Mouse (Mus musculus) brain, adult 2 months (tissue): ENCODE results near the gene Alcam.

Source experiments
- DNase-seq: peaks from one replicate; pipeline ENCODE4 v3.0.0; 2011; ENCODE audit warnings: low read depth, low spot score

Alcam gene

GRCm38 (mm10) chr16:52453971-52454514 is at the start of gene Alcam:
Alcam (minus strand) TSS chr16:52454074.
- peak; percentile 76 for DNase-seq

- DNase-seq = no peak
These were observed 45.0 kb upstream of the Alcam start for GRCm38 (mm10) chr16:52498757-52499335.

- DNase-seq = no peak
These were observed 36.7 kb upstream of the Alcam start for GRCm38 (mm10) chr16:52490542-52490941.

DNA sequence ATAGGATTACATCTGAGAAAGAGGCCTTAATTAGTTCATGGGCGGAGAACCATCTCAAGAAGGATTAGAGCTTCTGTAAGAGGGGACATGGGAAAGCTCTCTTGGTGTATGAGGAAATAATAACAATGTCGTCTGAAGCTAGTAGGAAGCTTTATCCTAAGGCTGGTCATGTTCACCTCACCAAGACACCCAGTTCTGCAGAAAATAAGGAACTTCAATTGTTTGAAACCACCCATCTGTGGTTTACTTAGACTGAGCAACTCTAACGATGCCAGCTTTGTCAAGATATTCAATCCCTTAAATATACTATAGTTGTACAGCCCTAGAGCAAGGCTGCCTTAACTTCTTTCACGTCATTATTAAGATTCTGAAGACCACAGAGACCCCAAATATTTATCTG is 20.4 kb upstream of the Alcam start:
- no peak for DNase-seq

DNA sequence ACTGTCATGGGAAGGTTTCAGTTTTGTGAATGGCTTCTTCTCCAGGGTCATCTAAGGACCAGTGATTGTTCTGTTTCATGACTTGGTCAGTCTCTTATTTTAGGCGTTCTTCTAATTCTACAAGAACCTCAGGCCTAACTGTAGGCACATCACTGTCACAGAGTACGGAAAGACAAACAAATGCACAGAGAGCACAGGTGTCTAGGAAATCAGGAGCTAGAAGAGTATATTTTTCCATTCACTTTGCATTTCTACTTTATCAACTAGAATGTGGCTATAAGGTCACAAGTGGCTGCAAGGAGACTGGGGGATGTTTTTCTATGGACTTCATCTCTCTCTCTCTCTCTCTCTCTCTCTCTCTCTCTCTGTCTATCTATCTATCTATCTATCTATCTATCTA is 19.2 kb upstream of the Alcam start:
- DNase-seq = no peak

- no peak for DNase-seq
These were observed 18.8 kb upstream of the Alcam start for GRCm38 (mm10) chr16:52472635-52473034.

DNA sequence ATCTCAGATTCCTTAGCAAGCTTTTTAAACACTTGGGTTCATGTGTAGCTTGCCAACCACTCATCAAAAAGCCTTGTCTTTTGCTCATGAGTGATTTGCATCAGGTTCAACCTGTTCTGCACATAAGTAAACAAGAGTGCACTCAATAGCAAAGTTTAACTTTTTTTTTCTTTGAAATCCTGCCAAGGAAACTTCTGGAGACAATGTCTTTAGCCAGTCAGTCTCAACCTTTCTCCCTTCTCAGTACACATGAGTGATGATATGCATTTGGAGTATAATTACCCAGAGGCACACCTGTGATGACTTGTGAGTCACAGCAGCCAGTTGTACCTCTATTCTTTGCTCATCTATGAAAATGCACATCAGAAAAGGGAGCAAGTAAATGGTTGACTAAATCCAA is 18.2 kb upstream of the Alcam start:
- no peak for DNase-seq

DNA sequence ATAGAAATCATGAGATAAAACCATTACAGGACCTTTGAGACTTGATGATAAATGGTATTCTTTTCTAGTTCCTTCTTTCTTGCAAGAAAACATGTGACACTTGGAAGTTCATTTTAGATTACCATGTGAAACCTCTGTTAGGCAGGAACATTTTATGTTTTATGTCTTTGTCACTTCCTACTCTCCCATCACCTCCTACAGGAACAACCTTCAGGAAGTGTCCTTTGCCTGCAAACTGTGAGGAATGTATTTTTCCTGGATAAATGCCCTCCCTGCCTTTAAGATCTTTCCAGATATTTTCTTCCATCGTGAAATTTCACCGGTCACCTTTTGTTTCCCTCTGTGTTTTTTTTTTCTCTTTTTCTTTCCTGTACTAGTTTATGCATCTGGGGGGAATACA is 17.0 kb upstream of the Alcam start:
- peak; percentile 56 for DNase-seq

- DNase-seq = no peak
These were observed 16.4 kb upstream of the Alcam start for GRCm38 (mm10) chr16:52470226-52470625.

GRCm38 (mm10) chr16:52468426-52468825 is 14.6 kb upstream of the Alcam start:
- DNase-seq = no peak

DNA sequence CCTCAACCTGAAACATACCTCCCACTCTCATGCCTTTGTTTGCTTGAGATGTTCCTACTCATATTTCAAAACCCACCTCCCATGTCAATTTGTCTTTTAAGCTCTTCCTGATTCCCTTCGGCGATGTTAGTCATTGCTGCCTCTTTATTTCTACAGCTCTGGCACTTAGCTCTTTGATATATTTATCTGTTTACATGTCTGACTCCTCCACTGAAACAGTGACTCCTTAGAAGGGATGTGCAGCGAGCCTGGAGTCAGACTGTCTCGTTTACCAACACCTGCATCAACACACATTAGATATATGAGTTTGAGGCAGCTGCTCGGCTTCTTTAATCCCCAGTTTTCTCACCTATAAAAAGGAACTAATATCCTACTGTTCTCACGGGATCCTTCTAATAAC is 12.9 kb upstream of the Alcam start:
- no peak for DNase-seq

DNA sequence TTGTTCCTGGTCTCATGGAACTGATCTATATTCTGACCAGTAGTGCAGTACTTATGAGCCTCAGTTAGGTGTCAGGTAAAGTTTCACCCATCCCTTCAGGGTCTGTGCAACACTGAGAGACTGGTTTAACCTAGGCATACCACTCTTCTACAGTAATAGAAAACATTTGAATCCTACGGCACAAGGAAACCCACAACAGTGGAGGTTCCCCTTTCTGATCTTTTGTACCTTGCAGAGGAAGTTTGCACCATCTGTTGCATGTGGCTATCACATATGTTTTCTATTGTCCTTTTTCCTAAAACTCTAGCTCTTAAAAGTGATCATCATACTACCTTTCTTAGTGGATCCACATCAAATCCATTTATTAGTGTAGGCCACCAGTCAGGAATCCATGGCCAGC is 10.7 kb upstream of the Alcam start:
- DNase-seq = no peak

- peak; percentile 99 for DNase-seq
These were observed 785 bp downstream of the Alcam start for GRCm38 (mm10) chr16:52452862-52453715.

DNA sequence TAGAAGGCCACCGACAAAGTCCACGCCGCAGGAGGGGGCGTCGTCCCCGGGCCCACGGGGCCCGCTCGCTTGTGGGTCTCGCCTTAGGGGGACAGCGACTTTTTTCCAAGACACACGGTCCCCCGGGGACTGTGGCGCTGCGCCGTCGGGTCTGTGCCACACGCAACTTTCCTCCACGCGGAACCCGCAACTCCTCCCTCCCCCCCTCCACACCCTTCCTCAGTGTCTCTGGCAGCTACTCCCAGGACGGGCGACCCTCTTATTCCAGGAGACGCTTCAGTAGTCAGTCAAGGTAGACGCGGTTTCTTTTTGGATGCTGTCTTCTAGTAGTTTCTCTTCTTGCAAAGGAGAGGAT is 1.4 kb downstream of the Alcam start:
- no peak for DNase-seq

DNA sequence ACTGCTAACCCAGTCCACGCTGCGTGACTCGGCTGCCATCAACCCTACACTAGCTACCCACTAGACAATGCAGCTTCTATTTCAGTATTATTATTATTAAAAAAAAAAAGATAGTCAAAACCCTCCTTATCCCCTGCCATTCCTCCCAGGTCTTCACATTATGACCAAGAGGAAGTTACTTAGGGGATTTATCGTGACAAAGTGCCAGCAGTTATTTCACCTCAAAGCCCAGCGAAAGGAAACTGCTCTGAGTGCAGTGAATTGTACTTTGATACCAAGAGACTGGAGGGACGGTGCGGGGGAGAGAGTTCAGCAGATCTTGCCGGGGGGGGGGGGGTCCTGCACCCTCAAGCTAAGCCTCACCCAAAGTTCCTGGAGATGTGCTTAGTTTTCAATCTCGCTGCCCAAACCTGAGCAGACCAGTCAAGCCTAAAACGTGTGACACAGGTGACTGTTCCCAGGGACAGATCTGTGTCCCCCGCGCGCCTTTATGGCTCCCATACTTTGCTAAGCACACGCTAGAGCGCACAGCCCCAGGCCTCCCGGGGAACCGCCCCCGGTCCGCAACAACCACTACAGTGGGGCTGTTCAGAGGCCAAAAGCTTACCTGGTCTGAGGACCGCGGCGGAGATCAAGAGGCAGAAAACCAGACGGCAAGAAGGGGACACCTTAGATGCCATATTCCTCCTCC is 1.9 kb downstream of the Alcam start:
- peak; percentile 36 for DNase-seq

DNA sequence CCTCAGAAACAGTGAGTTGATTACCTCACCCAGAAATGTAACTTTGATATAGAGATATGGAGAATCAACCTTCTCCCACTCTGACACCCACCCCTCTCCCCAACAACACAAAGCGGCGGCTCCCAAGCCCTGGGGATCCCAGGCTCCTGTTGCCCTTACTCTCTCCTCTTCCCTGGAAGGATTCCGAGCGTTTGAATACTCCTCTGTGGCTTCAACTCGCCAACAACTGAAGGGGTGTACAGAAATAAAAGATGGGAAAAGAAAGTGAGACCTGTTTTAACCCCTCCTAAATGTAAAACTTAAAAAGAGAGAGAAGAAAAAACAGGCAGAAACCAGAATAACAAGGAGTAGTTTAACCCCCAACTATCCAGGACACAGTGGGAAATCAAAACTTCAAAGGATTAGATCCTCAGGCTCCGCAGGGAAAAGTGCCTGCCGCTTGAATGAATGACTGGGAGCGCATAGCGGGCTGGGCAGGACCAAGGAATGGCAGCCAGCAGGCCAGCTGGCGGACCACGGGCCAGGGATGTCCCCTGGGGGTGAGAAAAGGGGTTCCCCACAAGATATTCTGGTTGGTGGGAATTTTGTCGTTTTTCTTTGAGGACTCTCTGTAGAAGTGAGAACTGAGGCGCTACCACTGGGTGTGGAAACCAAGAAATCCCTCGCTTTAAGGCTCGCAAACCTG is 2.6 kb downstream of the Alcam start:
- DNase-seq = peak; percentile 53

GRCm38 (mm10) chr16:52450245-52451100 is 3.4 kb downstream of the Alcam start:
- DNase-seq = peak; percentile 83

- DNase-seq = peak; percentile 79
These were observed 4.0 kb downstream of the Alcam start for GRCm38 (mm10) chr16:52449889-52450244.

GRCm38 (mm10) chr16:52445984-52446383 is 7.9 kb downstream of the Alcam start:
- no peak for DNase-seq

DNA sequence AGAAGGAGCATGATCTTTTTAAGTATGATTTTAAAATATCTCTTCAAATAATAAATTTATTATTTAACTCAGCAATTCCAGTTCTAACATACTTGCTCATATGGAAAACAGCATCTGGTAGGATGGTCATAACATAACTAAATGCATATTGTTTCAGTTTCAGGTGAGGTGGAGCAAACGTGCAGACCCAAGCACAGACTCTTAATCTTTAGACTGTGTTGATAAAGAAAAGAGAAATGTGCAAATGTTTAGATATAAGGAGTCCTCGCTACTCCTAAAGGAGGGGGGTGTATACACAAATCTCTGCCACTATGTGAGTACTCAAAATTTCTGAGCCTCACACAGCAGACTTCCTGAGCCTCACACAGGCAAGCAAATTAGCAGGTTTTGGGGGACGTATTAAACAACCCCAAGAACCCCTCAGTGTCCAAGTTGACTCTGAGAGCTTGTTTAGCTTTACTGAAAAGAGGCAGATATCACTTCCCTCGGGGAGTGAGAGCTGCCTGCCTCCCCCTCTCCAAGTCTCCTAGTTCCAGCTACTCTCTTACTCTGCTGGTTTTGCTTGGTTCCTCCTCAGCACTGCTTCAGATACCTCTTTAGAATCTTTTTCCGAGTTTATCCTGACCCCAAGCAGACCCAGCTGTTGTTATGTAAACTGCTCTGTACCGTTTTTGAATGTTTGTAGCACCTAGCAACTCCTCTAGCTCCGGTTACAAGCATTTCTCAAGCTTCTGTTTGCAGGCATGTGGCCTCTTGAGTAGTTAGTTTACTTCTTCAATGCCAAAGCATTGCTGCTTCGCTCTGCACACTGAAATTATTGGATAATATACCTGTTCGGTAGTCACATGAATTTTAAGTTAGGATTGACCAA is 10.0 kb downstream of the Alcam start:
- no peak for DNase-seq
